Mouse (Mus musculus): ENCODE results near the gene Tfb2m. TPM values are rescaled to one million over a fixed set of nuclear protein-coding genes. Genes with fewer than 3 reads are reported as not detected.
A peak's percentile ranks its signal among the peaks of the same experiment; 100 is the strongest.

The Tfb2m gene
- 10 to 100 TPM; 20.8 to 23.8 TPM for total RNA-seq (2021)
- long read RNA-seq, experiment 1, transcript Tfb2m-201 (8 exons, 2,449 nt) = major isoform, 24 of 30 reads
- long read RNA-seq, experiment 1, partial matches to known transcripts = 0 of 30 reads
- long read RNA-seq, experiment 1, other reads (novel, unspliced or antisense) = 6 of 30 reads
- long read RNA-seq, experiment 2, transcript Tfb2m-201 (8 exons, 2,449 nt) = major isoform, 12 of 16 reads
- long read RNA-seq, experiment 2, partial matches to known transcripts = 1 of 16 reads
- long read RNA-seq, experiment 2, other reads (novel, unspliced or antisense) = 3 of 16 reads

GRCm38 (mm10) chr1:179545768-179546550 lies at the start of gene Tfb2m, which contains the start of gene Cnst:
TSS of gene Tfb2m (minus strand) at chr1:179546267.
TSS of gene Cnst (plus strand) at chr1:179546370.
- peak; percentile 97 to 99 for DNase-seq (ENCODE audit: low spot score in 2 of 2)

- DNase-seq (ENCODE audit: low spot score in 2 of 2) = no peak
Measured at GRCm38 (mm10) chr1:179592972-179593371, 46.9 kb upstream of the Tfb2m start.

- DNase-seq (ENCODE audit: low spot score in 2 of 2) = no peak
Measured at GRCm38 (mm10) chr1:179592143-179592542, 46.1 kb upstream of the Tfb2m start.

GRCm38 (mm10) chr1:179591639-179592038 lies 45.6 kb upstream of the Tfb2m start:
- DNase-seq (ENCODE audit: low spot score in 2 of 2) = peak; percentile 26 to 35

GRCm38 (mm10) chr1:179588230-179588629 lies 42.2 kb upstream of the Tfb2m start:
- no peak for DNase-seq (ENCODE audit: low spot score in 2 of 2)

- DNase-seq (ENCODE audit: low spot score in 2 of 2) = no peak
Measured at GRCm38 (mm10) chr1:179586430-179587095, 40.5 kb upstream of the Tfb2m start.

- no peak for DNase-seq (ENCODE audit: low spot score in 2 of 2)
Measured at GRCm38 (mm10) chr1:179585646-179586045, 39.6 kb upstream of the Tfb2m start.

GRCm38 (mm10) chr1:179584220-179584619 lies 38.2 kb upstream of the Tfb2m start:
- DNase-seq (ENCODE audit: low spot score in 2 of 2) = no peak

GRCm38 (mm10) chr1:179583090-179583489 lies 37.0 kb upstream of the Tfb2m start:
- no peak for DNase-seq (ENCODE audit: low spot score in 2 of 2)

GRCm38 (mm10) chr1:179582021-179582433 lies 36.0 kb upstream of the Tfb2m start:
- DNase-seq (ENCODE audit: low spot score in 2 of 2) = no peak

- no peak for DNase-seq (ENCODE audit: low spot score in 2 of 2)
Measured at GRCm38 (mm10) chr1:179581422-179581821, 35.4 kb upstream of the Tfb2m start.

- no peak for DNase-seq (ENCODE audit: low spot score in 2 of 2)
Measured at GRCm38 (mm10) chr1:179580200-179580599, 34.1 kb upstream of the Tfb2m start.

GRCm38 (mm10) chr1:179578625-179579024 lies 32.6 kb upstream of the Tfb2m start:
- no peak for DNase-seq (ENCODE audit: low spot score in 2 of 2)

- no peak for DNase-seq (ENCODE audit: low spot score in 2 of 2)
Measured at GRCm38 (mm10) chr1:179573650-179574206, 27.7 kb upstream of the Tfb2m start.

GRCm38 (mm10) chr1:179571686-179572085 lies 25.6 kb upstream of the Tfb2m start:
- no peak for DNase-seq (ENCODE audit: low spot score in 2 of 2)

GRCm38 (mm10) chr1:179570482-179570881 lies 24.4 kb upstream of the Tfb2m start:
- DNase-seq (ENCODE audit: low spot score in 2 of 2) = no peak

- DNase-seq (ENCODE audit: low spot score in 2 of 2) = no peak
Measured at GRCm38 (mm10) chr1:179568690-179569398, 22.8 kb upstream of the Tfb2m start.

- DNase-seq (ENCODE audit: low spot score in 2 of 2) = no peak
Measured at GRCm38 (mm10) chr1:179567558-179567957, 21.5 kb upstream of the Tfb2m start.

- DNase-seq (ENCODE audit: low spot score in 2 of 2) = no peak
Measured at GRCm38 (mm10) chr1:179563926-179564325, 17.9 kb upstream of the Tfb2m start.

GRCm38 (mm10) chr1:179563211-179563610 lies 17.1 kb upstream of the Tfb2m start:
- no peak for DNase-seq (ENCODE audit: low spot score in 2 of 2)
